Mouse (Mus musculus) gastrocnemius, postnatal 4 days (tissue): ENCODE measurements at regions not wholly inside any gene's neighbourhood (a gene's known extent, or its start where the extent isn't known, plus 50 kb on each side); places are given as distances from the start of the nearest gene placed in this dataset.

ENCODE experiments used
- DNase-seq, 2 experiments: peaks; one replicate each; pipeline ENCODE4 v3.0.0; 2021 to 2022; ENCODE audit warnings: low spot score in 2 of 2, mixed read lengths in 2 of 2

- DNase-seq, result peak in 1 of 2 experiments; percentile 9
These were observed 69.6 kb upstream of the 1700021F07Rik start for GRCm38 (mm10) chr2:173452800-173453199.

- DNase-seq, result peak in 1 of 2 experiments; percentile 17
These were observed 68.6 kb upstream of the 1700021F07Rik start for GRCm38 (mm10) chr2:173453569-173454405.

- peak in 1 of 2 experiments; percentile 4 for DNase-seq
These were observed 67.6 kb upstream of the 1700021F07Rik start for GRCm38 (mm10) chr2:173454741-173455140.

- DNase-seq, result peak in 1 of 2 experiments; percentile 12
These were observed 67.2 kb upstream of the 1700021F07Rik start for GRCm38 (mm10) chr2:173455216-173455615.

GRCm38 (mm10) chr2:173456083-173456482, 66.3 kb upstream of the 1700021F07Rik start:
- DNase-seq, result peak in 1 of 2 experiments; percentile 13

- peak in 1 of 2 experiments; percentile 13 for DNase-seq
These were observed 65.3 kb upstream of the 1700021F07Rik start for GRCm38 (mm10) chr2:173456924-173457623.

- peak in 1 of 2 experiments; percentile 13 for DNase-seq
These were observed 64.6 kb upstream of the 1700021F07Rik start for GRCm38 (mm10) chr2:173457624-173458320.

GRCm38 (mm10) chr2:173458861-173459260, 63.5 kb upstream of the 1700021F07Rik start:
- DNase-seq, result peak in 1 of 2 experiments; percentile 16

GRCm38 (mm10) chr2:173463313-173463712, 59.1 kb upstream of the 1700021F07Rik start:
- peak in 1 of 2 experiments; percentile 8 for DNase-seq

- no peak for DNase-seq
These were observed 57.8 kb upstream of the 1700021F07Rik start for GRCm38 (mm10) chr2:173464562-173464961.

GRCm38 (mm10) chr2:173465006-173465620, 57.3 kb upstream of the 1700021F07Rik start:
- no peak for DNase-seq

- no peak for DNase-seq
These were observed 54.2 kb upstream of the 1700021F07Rik start for GRCm38 (mm10) chr2:173468136-173468535.

GRCm38 (mm10) chr2:173469756-173470155, 52.6 kb upstream of the 1700021F07Rik start:
- DNase-seq, result no peak
